Mouse (Mus musculus) MEL (cell line): ENCODE data around the gene Brpf1. TPM values are rescaled to one million over a fixed set of nuclear protein-coding genes. Genes with fewer than 3 reads are reported as not detected.

ENCODE experiments used
- DNase-seq: peaks from one replicate; pipeline ENCODE4 v3.0.0; 2011; ENCODE audit warnings: low read depth, low spot score
- H3K27ac ChIP-seq: 2 replicates; pipeline ENCODE4 v1.5.1; 2012; ENCODE audit warnings: low read depth, mild to moderate bottlenecking, control low read depth, low read length, moderate library complexity; ENCODE audit not compliant: control insufficient read depth
- H3K27me3 ChIP-seq, 2 experiments: fragments of 150-350 bp in 1 of 2; sonication (generic) in 1 of 2; 2 replicates each; pipeline ENCODE4 v1.6.1; 2012; ENCODE audit warnings: low read length in 2 of 2, mild to moderate bottlenecking in 2 of 2, improper control_type of control experiment in 1 of 2, moderate library complexity in 1 of 2; ENCODE audit not compliant: insufficient read depth in 2 of 2, control insufficient read depth in 1 of 2
- H3K36me3 ChIP-seq, 2 experiments: 2 replicates each; pipeline ENCODE4 v1.6.1; 2012 to 2014; ENCODE audit warnings: low read length in 2 of 2, improper control_type of control experiment in 1 of 2, inconsistent platforms in 1 of 2, mild to moderate bottlenecking in 1 of 2; ENCODE audit not compliant: insufficient read depth in 2 of 2, control insufficient read depth in 1 of 2
- H3K4me1 ChIP-seq, 2 experiments: fragments of 150-350 bp in 1 of 2; sonication (generic) in 1 of 2; 2 replicates each; pipeline ENCODE4 v1.6.1; 2012; ENCODE audit warnings: low read length in 2 of 2, improper control_type of control experiment in 1 of 2, mild to moderate bottlenecking in 1 of 2; ENCODE audit not compliant: insufficient read depth in 2 of 2, control insufficient read depth in 1 of 2
- H3K4me3 ChIP-seq, 2 experiments: fragments of 150-350 bp in 1 of 2; sonication (generic) in 1 of 2; 2 replicates each; pipeline ENCODE4 v1.5.1; 2012; ENCODE audit warnings: low read depth in 2 of 2, low read length in 2 of 2, mild to moderate bottlenecking in 2 of 2, moderate library complexity in 2 of 2, control low read depth in 1 of 2, improper control_type of control experiment in 1 of 2; ENCODE audit not compliant: control insufficient read depth in 1 of 2, insufficient read depth in 1 of 2
- H3K79me2 ChIP-seq: 2 replicates; pipeline ENCODE4 v1.6.1; 2012; ENCODE audit warnings: mild to moderate bottlenecking, low read length, moderate library complexity; ENCODE audit not compliant: control insufficient read depth, poor library complexity, insufficient read depth
- H3K9ac ChIP-seq: 2 replicates; pipeline ENCODE4 v1.6.1; 2012; ENCODE audit warnings: low read depth, mild to moderate bottlenecking, control low read depth, low read length, moderate library complexity; ENCODE audit not compliant: control insufficient read depth, poor library complexity, severe bottlenecking
- H3K9me3 ChIP-seq: fragments of 150-350 bp; sonication (generic); replicated peaks from 2 replicates; pipeline ENCODE4 v1.6.1; 2012; ENCODE audit warnings: mild to moderate bottlenecking, low read length, improper control_type of control experiment, moderate library complexity; ENCODE audit not compliant: insufficient read depth
- BHLHE40 ChIP-seq: IDR thresholded peaks from 2 replicates; pipeline ENCODE4 v1.6.1; 2012; ENCODE audit warnings: low read depth, mild to moderate bottlenecking, inconsistent platforms, low read length, improper control_type of control experiment, borderline replicate concordance
- CHD1 ChIP-seq: IDR thresholded peaks from 2 replicates; pipeline ENCODE4 v1.6.1; 2012; ENCODE audit warnings: low read depth, mild to moderate bottlenecking, inconsistent platforms, low read length, improper control_type of control experiment
- CTCF ChIP-seq, 3 experiments: IDR thresholded peaks in 2 of 3; conservative IDR thresholded peaks in 1 of 3; 2 replicates each; pipeline ENCODE4 v1.5.1; 2011 to 2012; ENCODE audit warnings: low read length in 3 of 3, low read depth in 2 of 3, mild to moderate bottlenecking in 2 of 3, improper control_type of control experiment in 1 of 3, inconsistent platforms in 1 of 3, mixed read lengths in 1 of 3, moderate library complexity in 1 of 3; ENCODE audit not compliant: control insufficient read depth in 1 of 3, insufficient read depth in 1 of 3, poor library complexity in 1 of 3, severe bottlenecking in 1 of 3
- ELF1 ChIP-seq: IDR thresholded peaks from 2 replicates; pipeline ENCODE4 v1.6.1; 2014; ENCODE audit warnings: low read depth, mild to moderate bottlenecking, inconsistent platforms, low read length, improper control_type of control experiment, moderate library complexity
- EP300 ChIP-seq, 2 experiments: IDR thresholded peaks; 2 replicates each; pipeline ENCODE4 v1.6.1; 2011; ENCODE audit warnings: improper control_type of control experiment in 2 of 2, low read length in 2 of 2, low read depth in 1 of 2, mild to moderate bottlenecking in 1 of 2
- GABPA ChIP-seq: IDR thresholded peaks from 2 replicates; pipeline ENCODE4 v1.6.1; 2012; ENCODE audit warnings: low read depth, mild to moderate bottlenecking, inconsistent platforms, low read length, improper control_type of control experiment, moderate library complexity
- GATA1 ChIP-seq: IDR thresholded peaks from 2 replicates; pipeline ENCODE4 v1.6.1; 2011; ENCODE audit warnings: low read depth, low read length, improper control_type of control experiment
- HCFC1 ChIP-seq: IDR thresholded peaks from 2 replicates; pipeline ENCODE4 v1.6.1; 2012; ENCODE audit warnings: low read depth, mild to moderate bottlenecking, inconsistent platforms, low read length, improper control_type of control experiment, moderate library complexity
- MAFK ChIP-seq: IDR thresholded peaks from 2 replicates; pipeline ENCODE4 v1.6.1; 2011; ENCODE audit warnings: low read depth, mild to moderate bottlenecking, low read length, improper control_type of control experiment, borderline replicate concordance
- MAX ChIP-seq: IDR thresholded peaks from 2 replicates; pipeline ENCODE4 v1.6.1; 2011; ENCODE audit warnings: low read length, improper control_type of control experiment
- MEF2A ChIP-seq: IDR thresholded peaks from 2 replicates; pipeline ENCODE4 v1.6.1; 2014; ENCODE audit warnings: low read depth, mild to moderate bottlenecking, inconsistent platforms, low read length, improper control_type of control experiment; ENCODE audit not compliant: poor library complexity, insufficient replicate concordance, severe bottlenecking; ENCODE audit errors: extremely low read depth
- MXI1 ChIP-seq: IDR thresholded peaks from 2 replicates; pipeline ENCODE4 v1.6.1; 2011; ENCODE audit warnings: mild to moderate bottlenecking, low read depth, low read length, improper control_type of control experiment
- MYB ChIP-seq: IDR thresholded peaks from 2 replicates; pipeline ENCODE4 v1.6.1; 2011; ENCODE audit warnings: mild to moderate bottlenecking, low read depth, low read length, improper control_type of control experiment
- MYC ChIP-seq: IDR thresholded peaks from 2 replicates; pipeline ENCODE4 v1.6.1; 2011; ENCODE audit warnings: low read depth, mild to moderate bottlenecking, low read length, improper control_type of control experiment, moderate library complexity
- NELFE ChIP-seq: IDR thresholded peaks from 2 replicates; pipeline ENCODE4 v1.6.1; 2011; ENCODE audit warnings: low read depth, low read length, improper control_type of control experiment
- NRF1 ChIP-seq: IDR thresholded peaks from 2 replicates; pipeline ENCODE4 v1.6.1; 2014; ENCODE audit warnings: low read depth, mild to moderate bottlenecking, inconsistent platforms, low read length, improper control_type of control experiment, moderate library complexity; ENCODE audit not compliant: poor library complexity, insufficient read depth, severe bottlenecking
- POLR2A ChIP-seq, 2 experiments: IDR thresholded peaks; 2 replicates each; pipeline ENCODE4 v1.6.1; 2011 to 2012; ENCODE audit warnings: low read length in 2 of 2, mild to moderate bottlenecking in 2 of 2, control low read depth in 1 of 2, improper control_type of control experiment in 1 of 2, low read depth in 1 of 2, moderate library complexity in 1 of 2; ENCODE audit not compliant: control insufficient read depth in 1 of 2, insufficient read depth in 1 of 2, poor library complexity in 1 of 2
- POLR2AphosphoS5 ChIP-seq: IDR thresholded peaks from 2 replicates; pipeline ENCODE4 v1.6.1; 2012; ENCODE audit warnings: low read depth, borderline replicate concordance, mild to moderate bottlenecking, inconsistent platforms, low read length, moderate library complexity, mixed read lengths
- RAD21 ChIP-seq: IDR thresholded peaks from 2 replicates; pipeline ENCODE4 v1.6.1; 2011; ENCODE audit warnings: mild to moderate bottlenecking, low read depth, low read length, improper control_type of control experiment
- SIN3A ChIP-seq: IDR thresholded peaks from 2 replicates; pipeline ENCODE4 v1.6.1; 2012; ENCODE audit warnings: low read length, improper control_type of control experiment, inconsistent platforms
- SMC3 ChIP-seq: IDR thresholded peaks from 2 replicates; pipeline ENCODE4 v1.6.1; 2011; ENCODE audit warnings: low read depth, low read length, improper control_type of control experiment
- TBP ChIP-seq: IDR thresholded peaks from 2 replicates; pipeline ENCODE4 v1.8.0; 2011; ENCODE audit warnings: low read depth, low read length, improper control_type of control experiment
- TCF12 ChIP-seq: IDR thresholded peaks from 2 replicates; pipeline ENCODE4 v1.6.1; 2014; ENCODE audit warnings: low read depth, mild to moderate bottlenecking, inconsistent platforms, low read length, improper control_type of control experiment, moderate library complexity
- USF1 ChIP-seq: IDR thresholded peaks from 2 replicates; pipeline ENCODE4 v1.6.1; 2014; ENCODE audit warnings: low read depth, mild to moderate bottlenecking, inconsistent platforms, low read length, improper control_type of control experiment, moderate library complexity
- USF2 ChIP-seq, 2 experiments: IDR thresholded peaks; 2 replicates each; pipeline ENCODE4 v1.6.1; 2011 to 2012; ENCODE audit warnings: improper control_type of control experiment in 2 of 2, low read length in 2 of 2, borderline replicate concordance in 1 of 2, inconsistent platforms in 1 of 2, low read depth in 1 of 2, mild to moderate bottlenecking in 1 of 2; ENCODE audit not compliant: insufficient read depth in 1 of 2
- ZC3H11A ChIP-seq: IDR thresholded peaks from 2 replicates; pipeline ENCODE4 v1.6.1; 2012; ENCODE audit warnings: low read depth, mild to moderate bottlenecking, inconsistent platforms, low read length, improper control_type of control experiment
- ZNF384 ChIP-seq: IDR thresholded peaks from 2 replicates; pipeline ENCODE4 v1.6.1; 2012; ENCODE audit warnings: low read depth, mild to moderate bottlenecking, inconsistent platforms, low read length, improper control_type of control experiment
- polyA plus RNA-seq, 2 experiments: library from polyadenylated mRNA; stranded (reverse) in 1 of 2; unstranded in 1 of 2; fragments of >175 nt in 1 of 2; fragments of >200 nt in 1 of 2; gene quantifications; 2 replicates each; pipeline versions ENCODE4 v1.2.1 to v1.2.4; 2012; ENCODE audit warnings: low replicate concordance in 2 of 2, low read depth in 1 of 2; ENCODE audit not compliant: insufficient read length in 2 of 2, insufficient read depth in 1 of 2, missing spikeins in 1 of 2
- total RNA-seq: library from RNA; depleted of rRNA; stranded (reverse); fragments of 300-350 nt; gene quantifications from 2 replicates; pipeline ENCODE4 v1.2.3, GENCODE M21; 2012

Brpf1 gene
- total and polyA plus RNA-seq, 3 experiments = 32.6 to 46.8 (median 44.9) TPM

GRCm38 (mm10) chr6:113330547-113330946 is 23.6 kb downstream of the Brpf1 start:
- DNase-seq = peak; percentile 88
- no peak overlapping the region for H3K9ac ChIP-seq
- H3K4me1 ChIP-seq = peaks cover 9 to 23% of the 10 kb centered on the region in 2 experiments
- H3K79me2 ChIP-seq = no peaks in the 10 kb centered on the region
- TF ChIP-seq BHLHE40 = no peak
- TF ChIP-seq MEF2A = no peak
- TF ChIP-seq ZNF384 = no peak
- no peak; a peak in 1 of 4 replicates for TF ChIP-seq EP300 (IDR thresholded peaks at IDR 0.05; ENCODE audit: low read depth in 1 of 2, low read length in 2 of 2)
- TF ChIP-seq RAD21 = no peak
- TF ChIP-seq MAFK = no peak
- TF ChIP-seq HCFC1 = peak; percentile 52
- no peak for TF ChIP-seq ZC3H11A
- TF ChIP-seq USF1 = no peak
- TF ChIP-seq NELFE = peak; percentile 44; the same call in 1 of the 2 replicates
- no peak for TF ChIP-seq USF2 (IDR thresholded peaks at IDR 0.05; ENCODE audit: borderline replicate concordance in 1 of 2, insufficient read depth in 1 of 2, low read depth in 1 of 2, low read length in 2 of 2)
- no peak for TF ChIP-seq MYB
- no peak for TF ChIP-seq GATA1
- TF ChIP-seq TBP = peak; percentile 84
- no peak for TF ChIP-seq NRF1
- peak in 1 of 2 experiments; percentile 73; a peak in 2 of 4 replicates for TF ChIP-seq POLR2A (IDR thresholded peaks at IDR 0.05; ENCODE audit: control insufficient read depth in 1 of 2, insufficient read depth in 1 of 2, low read depth in 1 of 2, low read length in 2 of 2, poor library complexity in 1 of 2)
- no peak for TF ChIP-seq CHD1
- TF ChIP-seq TCF12 = no peak
- TF ChIP-seq GABPA = no peak
- no peak; the same call in 1 of the 2 replicates for TF ChIP-seq ELF1
- no peak for TF ChIP-seq MAX
- TF ChIP-seq POLR2AphosphoS5 = no peak
- no peak for TF ChIP-seq CTCF (IDR thresholded peaks at IDR 0.05 in 2 of 3, conservative IDR thresholded peaks at IDR 0.05 in 1 of 3; ENCODE audit: control insufficient read depth in 1 of 3, insufficient read depth in 1 of 3, low read depth in 2 of 3, low read length in 3 of 3, poor library complexity in 1 of 3, severe bottlenecking in 1 of 3)
- TF ChIP-seq SMC3 = no peak
- no peak for TF ChIP-seq SIN3A
- no peak for TF ChIP-seq MYC
- TF ChIP-seq MXI1 = no peak
- H3K9me3 ChIP-seq = no peaks in the 10 kb centered on the region
- H3K27ac ChIP-seq = peak overlapping the region; percentile 47
- no peaks in the 10 kb centered on the region for H3K27me3 ChIP-seq
- no peak overlapping the region; a peak in 1 of 4 replicates for H3K4me3 ChIP-seq
- H3K36me3 ChIP-seq = peaks cover 0 to 24% of the 10 kb centered on the region in 2 experiments; a peak in 2 of 4 replicates
